Mouse (Mus musculus): Measurements from ENCODE around the gene 1700006A11Rik. TPM values are rescaled to one million over a fixed set of nuclear protein-coding genes. Genes with fewer than 3 reads are reported as not detected.
"Not testable (repeated sequence)": the region's sequence is repeated elsewhere in the genome, so short reads cannot be mapped to it uniquely, and the experiment has no call there.

The 1700006A11Rik gene
- polyA plus RNA-seq (2015; fragmentation: Nextera tagmentation; extraction: Ambion mirVana) = not detected in 2 replicates

DNA sequence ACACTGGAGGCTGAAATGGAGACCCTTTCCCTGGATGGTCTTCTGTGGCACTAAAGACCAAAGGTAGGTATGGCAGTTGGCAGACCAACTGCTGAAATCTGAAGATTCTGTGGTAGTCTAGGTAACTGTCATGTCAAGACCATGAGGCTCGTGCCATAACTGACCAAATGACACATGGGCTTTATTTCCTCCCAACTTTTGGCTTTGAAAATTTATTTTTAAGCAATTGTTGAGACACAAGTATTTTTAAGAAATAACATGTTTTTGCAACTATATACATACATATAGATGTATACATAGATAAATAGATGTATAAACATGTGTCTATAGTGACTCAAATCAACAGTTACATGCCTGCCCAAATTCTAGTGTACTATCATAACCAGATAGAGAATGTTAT lies at the start of gene 1700006A11Rik:
Gene 1700006A11Rik, minus strand, starts transcription at position 101 of the 400 bp plus-strand sequence.
- Histone ChIP-seq H3K27ac (no peak within 1 kb of the TSS), H3K4me2 (replicated peaks) (no peak within 1 kb of the TSS), H3K9ac (no peak within 1 kb of the TSS), H3K9me3 (no peaks in the 10 kb centered on the region), H3K36me3 (no peaks in the 10 kb centered on the region), H3K4me3 (replicated peaks) (no peak within 1 kb of the TSS), H3K27me3 (replicated peaks) (no peaks in the 10 kb centered on the region), H3K4me1 (replicated peaks) (no peaks in the 10 kb centered on the region)
- WGBS = 81% methylated on average over 1 of the region's 1 CpGs
- ATAC-seq = no peak

- H3K4me3 ChIP-seq (replicated peaks); H3K27me3 ChIP-seq (replicated peaks); H3K4me2 ChIP-seq (replicated peaks); H3K36me3 ChIP-seq; H3K27ac ChIP-seq; H3K9me3 ChIP-seq; ATAC-seq; H3K4me1 ChIP-seq (replicated peaks); H3K9ac ChIP-seq: not testable (repeated sequence)
- WGBS = 81% methylated on average over 5 of the region's 5 CpGs
Measured at GRCm38 (mm10) chr3:124474291-124474690, 48.5 kb upstream of the 1700006A11Rik start.

- no peaks in the 10 kb centered on the region for H3K4me1 ChIP-seq (replicated peaks)
- 89% methylated on average over 6 of the region's 6 CpGs for WGBS
- no peaks in the 10 kb centered on the region for H3K36me3 ChIP-seq
- no peak overlapping the region for H3K4me3 ChIP-seq (replicated peaks)
- ATAC-seq = no peak
- no peak overlapping the region for H3K9ac ChIP-seq
- no peaks in the 10 kb centered on the region for H3K9me3 ChIP-seq
- no peak overlapping the region for H3K27ac ChIP-seq
- no peak overlapping the region for H3K4me2 ChIP-seq (replicated peaks)
- no peaks in the 10 kb centered on the region for H3K27me3 ChIP-seq (replicated peaks)
Measured at GRCm38 (mm10) chr3:124466102-124466730, 40.4 kb upstream of the 1700006A11Rik start.

DNA sequence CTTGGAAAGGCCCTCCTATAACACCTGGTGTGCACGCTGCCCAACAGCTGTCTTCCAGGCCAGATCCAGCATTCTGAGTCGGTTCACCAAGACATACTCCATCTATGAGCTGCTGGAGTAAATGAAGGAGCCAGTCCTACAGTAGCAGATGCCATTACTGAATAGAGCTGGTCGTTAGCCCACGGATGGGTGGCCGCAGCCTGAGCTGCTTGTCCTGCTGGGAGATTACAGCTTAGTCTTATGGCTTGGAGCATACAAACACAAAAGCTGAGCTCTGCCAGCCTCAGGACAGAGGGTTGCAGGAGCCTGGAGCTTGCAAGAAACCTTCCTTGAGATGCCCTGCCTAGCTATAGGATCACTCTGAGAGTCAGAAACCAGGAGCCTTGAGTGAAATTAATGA lies 33.6 kb downstream of the 1700006A11Rik start:
- no peak overlapping the region for H3K9ac ChIP-seq
- H3K4me3 ChIP-seq (replicated peaks) = no peak overlapping the region
- H3K9me3 ChIP-seq = no peaks in the 10 kb centered on the region
- ATAC-seq = no peak
- no peaks in the 10 kb centered on the region for H3K27me3 ChIP-seq (replicated peaks)
- H3K4me1 ChIP-seq (replicated peaks) = no peaks in the 10 kb centered on the region
- H3K36me3 ChIP-seq = no peaks in the 10 kb centered on the region
- H3K27ac ChIP-seq = no peak overlapping the region
- H3K4me2 ChIP-seq (replicated peaks) = no peak overlapping the region
- 81% methylated on average over 5 of the region's 5 CpGs for WGBS

DNA sequence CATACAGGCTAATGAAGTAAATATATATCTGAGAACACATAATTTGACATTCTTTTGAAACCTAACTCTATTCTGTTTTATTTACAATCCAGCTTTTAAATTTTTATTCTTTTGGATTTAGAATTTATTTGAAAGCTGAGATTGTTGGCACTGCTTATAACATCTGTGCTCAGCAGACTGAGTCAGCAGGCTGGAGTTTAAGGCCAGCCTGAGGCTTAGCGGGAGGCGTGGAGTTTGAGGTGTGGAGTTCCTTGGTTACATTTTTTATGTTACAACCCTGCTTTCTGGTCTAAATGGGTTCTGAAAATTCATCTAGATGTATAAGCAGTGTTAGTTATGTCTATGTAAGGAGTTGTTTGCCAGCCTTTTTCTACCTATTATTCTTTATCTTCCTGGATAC lies 35.7 kb downstream of the 1700006A11Rik start:
- 63% methylated on average over 2 of the region's 2 CpGs for WGBS
- no peak overlapping the region for H3K27ac ChIP-seq

DNA sequence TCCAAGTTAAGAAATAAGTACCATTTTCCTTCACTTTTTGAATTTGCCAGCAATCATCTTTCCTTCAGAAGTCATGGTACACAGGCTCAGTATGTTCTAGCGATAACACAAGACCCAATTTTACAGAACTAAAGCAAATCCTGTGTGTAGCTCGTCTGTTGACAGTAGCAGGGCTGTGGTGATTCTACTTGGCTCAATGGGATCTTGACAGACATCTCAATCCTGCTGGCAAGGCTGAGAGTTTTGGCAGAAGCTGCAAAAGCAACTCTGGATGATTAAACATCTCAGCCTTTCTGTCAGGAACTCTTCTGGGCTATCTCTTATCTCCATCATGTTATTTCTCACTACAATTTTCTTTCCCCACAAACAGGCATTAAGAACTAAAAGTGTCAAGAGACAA lies 36.2 kb downstream of the 1700006A11Rik start:
- 68% methylated on average over 2 of the region's 2 CpGs for WGBS
- Histone ChIP-seq H3K9me3 (no peaks in the 10 kb centered on the region), H3K4me2 (replicated peaks) (no peak overlapping the region), H3K27ac (no peak overlapping the region), H3K9ac (no peak overlapping the region), H3K4me1 (replicated peaks) (no peaks in the 10 kb centered on the region), H3K4me3 (replicated peaks) (no peak overlapping the region), H3K36me3 (no peaks in the 10 kb centered on the region), H3K27me3 (replicated peaks) (no peaks in the 10 kb centered on the region)
- ATAC-seq = no peak

More for the DNA sequence above, 35.7 kb downstream of the 1700006A11Rik start:
- ATAC-seq = no peak
- Histone ChIP-seq H3K4me2 (replicated peaks) (no peak overlapping the region), H3K9ac (no peak overlapping the region), H3K4me3 (replicated peaks) (no peak overlapping the region), H3K9me3 (no peaks in the 10 kb centered on the region), H3K36me3 (no peaks in the 10 kb centered on the region), H3K27me3 (replicated peaks) (no peaks in the 10 kb centered on the region), H3K4me1 (replicated peaks) (no peaks in the 10 kb centered on the region)

DNA sequence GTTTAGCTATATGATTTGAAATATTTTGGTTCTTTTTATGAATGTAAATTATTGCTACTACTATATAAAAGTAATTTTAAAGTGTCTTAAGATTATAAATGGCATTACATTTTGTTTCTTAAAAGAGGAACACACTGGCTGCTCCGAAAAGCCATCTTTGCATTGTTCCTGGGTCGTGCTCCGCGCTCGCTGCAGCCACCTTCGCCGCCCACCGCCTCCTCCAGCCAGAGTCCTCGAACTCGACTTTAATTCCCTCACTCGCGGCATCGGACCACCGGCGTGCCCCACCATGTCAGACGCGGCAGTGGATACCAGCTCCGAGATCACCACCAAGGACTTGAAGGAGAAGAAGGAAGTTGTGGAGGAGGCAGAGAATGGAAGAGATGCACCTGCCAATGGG lies 40.5 kb downstream of the 1700006A11Rik start:
- not testable (repeated sequence) for H3K36me3 ChIP-seq; H3K4me3 ChIP-seq (replicated peaks); H3K9me3 ChIP-seq; H3K4me2 ChIP-seq (replicated peaks); H3K27ac ChIP-seq; H3K27me3 ChIP-seq (replicated peaks); H3K9ac ChIP-seq; H3K4me1 ChIP-seq (replicated peaks); ATAC-seq
- 91% methylated on average over 18 of the region's 18 CpGs for WGBS

DNA sequence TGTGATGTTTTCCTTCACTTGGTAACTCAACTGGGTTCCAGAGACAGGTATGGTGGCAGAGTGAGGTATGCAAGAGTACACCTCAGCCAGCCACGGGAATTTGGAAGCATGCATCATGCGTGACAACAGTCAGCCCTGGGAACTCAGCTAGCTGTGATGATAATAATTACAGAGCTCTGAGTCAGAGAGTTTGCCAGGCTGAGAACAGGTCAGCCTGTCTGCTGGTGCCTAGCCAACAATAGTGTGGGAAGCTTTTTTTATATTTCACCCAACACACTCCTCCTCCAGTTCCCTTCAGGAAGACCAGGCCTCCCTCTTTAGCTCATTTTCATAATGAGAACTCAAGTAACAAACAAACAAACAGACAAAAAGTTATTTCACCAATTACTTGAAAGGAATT lies 53.8 kb downstream of the 1700006A11Rik start:
- Histone ChIP-seq H3K4me2 (replicated peaks) (no peak overlapping the region), H3K9me3 (no peaks in the 10 kb centered on the region), H3K9ac (no peak overlapping the region), H3K4me1 (replicated peaks) (no peaks in the 10 kb centered on the region), H3K27me3 (replicated peaks) (no peaks in the 10 kb centered on the region), H3K4me3 (replicated peaks) (no peak overlapping the region), H3K36me3 (no peaks in the 10 kb centered on the region), H3K27ac (no peak overlapping the region)
- WGBS = 85% methylated on average over 2 of the region's 2 CpGs
- ATAC-seq = no peak

DNA sequence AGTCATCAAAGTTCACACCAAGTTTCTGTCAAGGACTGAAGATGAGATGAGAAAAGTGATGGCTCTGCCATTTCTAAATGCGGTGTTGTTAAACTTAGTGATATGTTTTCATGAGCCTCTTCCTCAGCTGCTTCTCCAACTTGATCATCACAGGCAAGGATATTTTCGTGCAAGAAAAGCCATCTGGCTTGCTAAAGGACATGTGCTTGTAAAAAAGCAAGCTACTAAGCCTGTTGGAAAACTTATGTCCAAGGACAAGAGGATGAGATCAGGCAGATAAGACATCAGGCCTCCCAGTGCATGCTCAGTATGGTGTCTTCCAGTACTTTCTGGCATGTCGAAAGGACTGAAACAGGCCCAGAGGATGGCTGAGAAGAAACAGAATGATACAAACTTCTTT lies 68.3 kb downstream of the 1700006A11Rik start:
- no peaks in the 10 kb centered on the region for H3K4me1 ChIP-seq (replicated peaks)
- no peaks in the 10 kb centered on the region for H3K36me3 ChIP-seq
- WGBS = 79% methylated on average over 3 of the region's 3 CpGs
- no peak overlapping the region for H3K4me3 ChIP-seq (replicated peaks)
- no peak overlapping the region for H3K4me2 ChIP-seq (replicated peaks)
- no peak overlapping the region for H3K9ac ChIP-seq
- H3K27me3 ChIP-seq (replicated peaks) = no peaks in the 10 kb centered on the region
- no peak for ATAC-seq
- no peak overlapping the region for H3K27ac ChIP-seq
- no peaks in the 10 kb centered on the region for H3K9me3 ChIP-seq

Other genes starting within 250 kb of the 1700006A11Rik start
- 5.6 and 6.0 TPM in 2 replicates for gene Tram1l1, start 105.2 kb downstream of the 1700006A11Rik start, polyA plus RNA-seq (2015; fragmentation: Nextera tagmentation; extraction: Ambion mirVana)
- gene 1700003H04Rik, start 155.1 kb upstream of the 1700006A11Rik start, polyA plus RNA-seq (2015; fragmentation: Nextera tagmentation; extraction: Ambion mirVana) = not detected in 2 replicates

Measured in intestine, embryonic 15.5 days (tissue).